Mouse (Mus musculus): ENCODE data around the gene Eif4g3. TPM values are rescaled to one million over a fixed set of nuclear protein-coding genes. Genes with fewer than 3 reads are reported as not detected.

The Eif4g3 gene
- polyA plus RNA-seq, 1 experiment from 2014 or later = 7.3 TPM

GRCm38 (mm10) chr4:138065593-138066169, 72.9 kb downstream of the Eif4g3 start:
- 78% methylated on average over 4 of the region's 4 CpGs for WGBS (ENCODE audit: insufficient replicate concordance)
- ATAC-seq (ENCODE audit: low read depth) = peak; percentile 53; the same call in 1 of the 2 replicates
- peak overlapping the region; percentile 50 for H3K27ac ChIP-seq

GRCm38 (mm10) chr4:138066421-138066820, 73.6 kb downstream of the Eif4g3 start:
- ATAC-seq (ENCODE audit: low read depth) (no peak), DNase-seq (no peak)
- H3K9me3 ChIP-seq (replicated peaks) = no peaks in the 10 kb centered on the region
- H3K4me1 ChIP-seq (replicated peaks) = peaks cover 30% of the 10 kb centered on the region
- no peak overlapping the region for H3K9ac ChIP-seq
- no peak overlapping the region for H3K4me2 ChIP-seq
- H3K36me3 ChIP-seq = peaks cover 23% of the 10 kb centered on the region
- WGBS (ENCODE audit: insufficient replicate concordance) = 84% methylated on average over 7 of the region's 7 CpGs
- no peak overlapping the region for H3K4me3 ChIP-seq (replicated peaks)
- peak overlapping the region; percentile 7 for H3K27ac ChIP-seq
- no peaks in the 10 kb centered on the region for H3K27me3 ChIP-seq

More at GRCm38 (mm10) chr4:138065593-138066169, 72.9 kb downstream of the Eif4g3 start:
- H3K9ac ChIP-seq = no peak overlapping the region
- no peak for DNase-seq
- peak overlapping the region; percentile 6; the same call in 1 of the 2 replicates for H3K4me2 ChIP-seq
- H3K4me1 ChIP-seq (replicated peaks) = peaks cover 30% of the 10 kb centered on the region
- no peak overlapping the region for H3K4me3 ChIP-seq (replicated peaks)
- H3K36me3 ChIP-seq = peaks cover 28% of the 10 kb centered on the region
- no peaks in the 10 kb centered on the region for H3K27me3 ChIP-seq
- no peaks in the 10 kb centered on the region for H3K9me3 ChIP-seq (replicated peaks)

- 52% methylated on average over 3 of the region's 3 CpGs for WGBS (ENCODE audit: insufficient replicate concordance)
- H3K4me2 ChIP-seq = no peak overlapping the region
- H3K4me3 ChIP-seq (replicated peaks) = no peak overlapping the region
- H3K4me1 ChIP-seq (replicated peaks) = peaks cover 30% of the 10 kb centered on the region
- no peaks in the 10 kb centered on the region for H3K9me3 ChIP-seq (replicated peaks)
- H3K36me3 ChIP-seq = peaks cover 19% of the 10 kb centered on the region
- no peaks in the 10 kb centered on the region for H3K27me3 ChIP-seq
- DNase-seq = no peak
- H3K27ac ChIP-seq = no peak overlapping the region
- no peak overlapping the region for H3K9ac ChIP-seq
- ATAC-seq (ENCODE audit: low read depth) = no peak
Observed at GRCm38 (mm10) chr4:138067858-138068257, 75.0 kb downstream of the Eif4g3 start.

GRCm38 (mm10) chr4:138068598-138068997, 75.8 kb downstream of the Eif4g3 start:
- no peak for ATAC-seq (ENCODE audit: low read depth)
- Histone ChIP-seq H3K27me3 (no peaks in the 10 kb centered on the region), H3K4me3 (replicated peaks) (no peak overlapping the region), H3K36me3 (peaks cover 19% of the 10 kb centered on the region), H3K9ac (no peak overlapping the region), H3K27ac (no peak overlapping the region), H3K4me2 (no peak overlapping the region), H3K9me3 (replicated peaks) (no peaks in the 10 kb centered on the region), H3K4me1 (replicated peaks) (peaks cover 34% of the 10 kb centered on the region)
- WGBS (ENCODE audit: insufficient replicate concordance) = 75% methylated on average over 2 of the region's 2 CpGs
- DNase-seq = no peak

- H3K9me3 ChIP-seq (replicated peaks) = no peaks in the 10 kb centered on the region
- DNase-seq (no peak), ATAC-seq (ENCODE audit: low read depth) (no peak)
- H3K27me3 ChIP-seq = no peaks in the 10 kb centered on the region
- H3K9ac ChIP-seq = no peak overlapping the region
- peaks cover 19% of the 10 kb centered on the region for H3K36me3 ChIP-seq
- H3K27ac ChIP-seq = no peak overlapping the region
- peaks cover 30% of the 10 kb centered on the region for H3K4me1 ChIP-seq (replicated peaks)
- H3K4me3 ChIP-seq (replicated peaks) = no peak overlapping the region
- 78% methylated on average over 4 of the region's 4 CpGs for WGBS (ENCODE audit: insufficient replicate concordance)
- no peak overlapping the region for H3K4me2 ChIP-seq
Observed at GRCm38 (mm10) chr4:138069371-138069770, 76.5 kb downstream of the Eif4g3 start.

GRCm38 (mm10) chr4:138071497-138071896, 78.7 kb downstream of the Eif4g3 start:
- no peak overlapping the region for H3K4me3 ChIP-seq (replicated peaks)
- no peaks in the 10 kb centered on the region for H3K9me3 ChIP-seq (replicated peaks)
- DNase-seq (no peak), ATAC-seq (ENCODE audit: low read depth) (no peak)
- H3K4me2 ChIP-seq = no peak overlapping the region
- H3K36me3 ChIP-seq = peaks cover 24% of the 10 kb centered on the region
- peaks cover 14% of the 10 kb centered on the region for H3K4me1 ChIP-seq (replicated peaks)
- 70% methylated on average over 6 of the region's 6 CpGs for WGBS (ENCODE audit: insufficient replicate concordance)
- H3K27ac ChIP-seq = 0 out of 2 replicates have a peak overlapping the region, but pooled peaks have one; percentile 26
- H3K9ac ChIP-seq = no peak overlapping the region
- no peaks in the 10 kb centered on the region for H3K27me3 ChIP-seq

- no peak overlapping the region for H3K4me2 ChIP-seq
- no peaks in the 10 kb centered on the region for H3K27me3 ChIP-seq
- DNase-seq (no peak), ATAC-seq (ENCODE audit: low read depth) (no peak)
- no peak overlapping the region for H3K9ac ChIP-seq
- no peak overlapping the region for H3K4me3 ChIP-seq (replicated peaks)
- H3K4me1 ChIP-seq (replicated peaks) = peaks cover 18% of the 10 kb centered on the region
- H3K27ac ChIP-seq = no peak overlapping the region
- WGBS (ENCODE audit: insufficient replicate concordance) = 85% methylated on average over 11 of the region's 11 CpGs
- H3K36me3 ChIP-seq = peaks cover 26% of the 10 kb centered on the region
- no peaks in the 10 kb centered on the region for H3K9me3 ChIP-seq (replicated peaks)
Observed at GRCm38 (mm10) chr4:138073086-138073485, 80.3 kb downstream of the Eif4g3 start.

- DNase-seq = no peak
- Histone ChIP-seq H3K9me3 (replicated peaks) (no peaks in the 10 kb centered on the region), H3K36me3 (peaks cover 25% of the 10 kb centered on the region), H3K4me1 (replicated peaks) (peaks cover 23% of the 10 kb centered on the region), H3K27me3 (no peaks in the 10 kb centered on the region), H3K4me2 (no peak overlapping the region), H3K27ac (no peak overlapping the region), H3K4me3 (replicated peaks) (no peak overlapping the region), H3K9ac (no peak overlapping the region)
- no peak for ATAC-seq (ENCODE audit: low read depth)
- WGBS (ENCODE audit: insufficient replicate concordance) = 74% methylated on average over 7 of the region's 7 CpGs
Observed at GRCm38 (mm10) chr4:138073531-138073930, 80.7 kb downstream of the Eif4g3 start.

GRCm38 (mm10) chr4:138074896-138075584, 82.2 kb downstream of the Eif4g3 start:
- no peak overlapping the region for H3K27ac ChIP-seq
- no peaks in the 10 kb centered on the region for H3K9me3 ChIP-seq (replicated peaks)
- H3K4me3 ChIP-seq (replicated peaks) = no peak overlapping the region
- WGBS (ENCODE audit: insufficient replicate concordance) = 63% methylated on average over 6 of the region's 6 CpGs
- DNase-seq (no peak), ATAC-seq (ENCODE audit: low read depth) (no peak)
- no peak overlapping the region for H3K9ac ChIP-seq
- no peaks in the 10 kb centered on the region for H3K27me3 ChIP-seq
- no peak overlapping the region for H3K4me2 ChIP-seq
- H3K4me1 ChIP-seq (replicated peaks) = peaks cover 38% of the 10 kb centered on the region
- peaks cover 24% of the 10 kb centered on the region for H3K36me3 ChIP-seq

- WGBS (ENCODE audit: insufficient replicate concordance) = 68% methylated on average over 3 of the region's 3 CpGs
- DNase-seq = peak; percentile 15
- Histone ChIP-seq H3K27ac (peak overlapping the region; percentile 60), H3K36me3 (peaks cover 26% of the 10 kb centered on the region), H3K4me3 (replicated peaks) (no peak overlapping the region), H3K4me1 (replicated peaks) (peaks cover 44% of the 10 kb centered on the region), H3K4me2 (no peak overlapping the region), H3K9me3 (replicated peaks) (no peaks in the 10 kb centered on the region), H3K27me3 (no peaks in the 10 kb centered on the region), H3K9ac (no peak overlapping the region)
- ATAC-seq (ENCODE audit: low read depth) = peak; percentile 83
Observed at GRCm38 (mm10) chr4:138077663-138078295, 85.0 kb downstream of the Eif4g3 start.

- Histone ChIP-seq H3K4me3 (replicated peaks) (no peak overlapping the region), H3K27me3 (no peaks in the 10 kb centered on the region), H3K9ac (no peak overlapping the region), H3K9me3 (replicated peaks) (no peaks in the 10 kb centered on the region), H3K36me3 (peaks cover 40% of the 10 kb centered on the region), H3K27ac (peak overlapping the region; percentile 60), H3K4me1 (replicated peaks) (peaks cover 38% of the 10 kb centered on the region), H3K4me2 (no peak overlapping the region)
- DNase-seq = peak; percentile 6
- WGBS (ENCODE audit: insufficient replicate concordance) = 45% methylated on average over 5 of the region's 5 CpGs
- ATAC-seq (ENCODE audit: low read depth) = peak; percentile 79
Observed at GRCm38 (mm10) chr4:138079234-138079633, 86.4 kb downstream of the Eif4g3 start.
